Mouse (Mus musculus): ENCODE data around the gene Tex13a. TPM values are rescaled to one million over a fixed set of nuclear protein-coding genes. Genes with fewer than 3 reads are reported as not detected.

Tex13a gene
- not detected in 2 replicates for polyA plus RNA-seq (2015; fragmentation: Nextera tagmentation; extraction: Ambion mirVana)

DNA sequence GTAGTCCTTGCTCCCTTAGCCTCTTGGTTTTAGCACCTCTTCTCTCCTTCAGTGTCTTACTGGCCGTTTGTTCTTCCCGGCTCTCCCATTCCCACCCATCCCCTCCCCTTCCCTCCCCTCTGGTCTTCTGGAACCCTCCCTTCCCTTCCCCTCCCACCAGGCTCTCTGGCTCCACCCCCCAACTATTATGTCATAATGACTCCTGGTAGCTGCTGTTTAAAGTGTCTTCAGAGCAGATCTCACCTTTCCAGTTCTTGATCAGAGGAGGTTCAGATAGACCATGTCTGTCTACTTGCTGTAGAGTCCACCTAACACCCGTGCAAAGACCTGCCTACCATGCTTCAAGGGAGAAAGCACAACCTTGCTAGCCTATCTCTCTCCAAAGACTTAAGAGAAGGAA, at the start of gene Tex13a:
Gene Tex13a, minus strand, starts transcription at position 101 of the 400 bp plus-strand sequence.
- Histone ChIP-seq H3K9ac (no peak within 1 kb of the TSS), H3K4me1 (no peaks in the 10 kb centered on the region), H3K4me2 (replicated peaks) (no peak within 1 kb of the TSS), H3K27ac (no peak within 1 kb of the TSS), H3K4me3 (no peak within 1 kb of the TSS), H3K27me3 (no peaks in the 10 kb centered on the region), H3K36me3 (no peaks in the 10 kb centered on the region), H3K9me3 (no peaks in the 10 kb centered on the region)
- ATAC-seq (ENCODE audit: low FRiP score, low read depth): no peak
- 83% methylated on average over 3 of the region's 3 CpGs for WGBS

DNA sequence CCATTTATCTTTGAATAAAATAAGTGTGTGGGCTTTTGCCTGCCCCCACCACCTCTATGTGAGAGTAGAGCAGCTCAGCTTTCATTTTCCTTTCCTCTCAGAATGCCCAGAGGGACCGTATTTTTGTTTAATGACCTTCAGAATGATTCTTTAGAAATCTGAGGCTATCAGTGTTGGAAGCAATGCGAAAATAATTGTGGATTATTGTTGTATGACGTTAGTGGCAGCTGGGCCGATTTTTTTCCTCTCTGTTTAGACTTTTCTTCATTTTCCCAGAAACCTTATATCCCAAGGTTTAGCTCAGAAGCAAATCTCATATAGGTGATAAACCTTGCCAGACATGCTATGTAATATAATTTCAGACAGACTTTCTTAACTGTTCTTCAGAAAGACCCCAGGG, 25.2 kb upstream of the Tex13a start:
- Histone ChIP-seq H3K9me3 (no peaks in the 10 kb centered on the region), H3K4me3 (no peak overlapping the region), H3K36me3 (no peaks in the 10 kb centered on the region), H3K27me3 (no peaks in the 10 kb centered on the region; the same call in 1 of the 2 replicates), H3K9ac (no peak overlapping the region), H3K4me2 (replicated peaks) (no peak overlapping the region), H3K4me1 (no peaks in the 10 kb centered on the region), H3K27ac (no peak overlapping the region)
- ATAC-seq (ENCODE audit: low FRiP score, low read depth): peak; percentile 64
- WGBS: 45% methylated on average over 4 of the region's 4 CpGs

DNA sequence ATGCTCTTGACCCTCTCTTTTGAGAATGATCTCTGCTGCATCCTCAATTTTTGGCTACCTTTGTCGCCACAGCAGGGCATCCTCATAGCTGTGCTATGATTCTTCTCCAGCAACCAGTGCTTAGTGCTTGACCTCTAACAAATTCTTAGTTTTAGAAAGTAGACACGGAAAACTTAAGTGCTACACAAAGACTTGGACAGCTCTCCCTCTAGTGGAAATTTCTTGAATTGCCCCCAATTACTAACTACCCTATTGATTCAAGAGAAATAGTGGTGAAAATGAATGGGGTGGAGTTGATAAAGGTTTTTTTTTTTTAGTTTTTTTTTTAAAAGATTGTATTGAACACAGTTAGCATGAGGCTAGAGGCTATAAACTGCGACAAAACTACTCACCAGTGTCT, 39.2 kb downstream of the Tex13a start:
- H3K4me3 ChIP-seq: no peak overlapping the region
- no peak for ATAC-seq (ENCODE audit: low FRiP score, low read depth)
- H3K4me2 ChIP-seq (replicated peaks): no peak overlapping the region
- no peaks in the 10 kb centered on the region for H3K27me3 ChIP-seq
- no peaks in the 10 kb centered on the region for H3K4me1 ChIP-seq
- no peak overlapping the region for H3K9ac ChIP-seq
- no peaks in the 10 kb centered on the region for H3K36me3 ChIP-seq
- H3K27ac ChIP-seq: no peak overlapping the region
- WGBS: 6% methylated on average over 3 of the region's 3 CpGs
- H3K9me3 ChIP-seq: no peaks in the 10 kb centered on the region

All from limb, embryonic 13.5 days (tissue).